Mouse (Mus musculus): ENCODE measurements around the gene Gm14137.

DNA sequence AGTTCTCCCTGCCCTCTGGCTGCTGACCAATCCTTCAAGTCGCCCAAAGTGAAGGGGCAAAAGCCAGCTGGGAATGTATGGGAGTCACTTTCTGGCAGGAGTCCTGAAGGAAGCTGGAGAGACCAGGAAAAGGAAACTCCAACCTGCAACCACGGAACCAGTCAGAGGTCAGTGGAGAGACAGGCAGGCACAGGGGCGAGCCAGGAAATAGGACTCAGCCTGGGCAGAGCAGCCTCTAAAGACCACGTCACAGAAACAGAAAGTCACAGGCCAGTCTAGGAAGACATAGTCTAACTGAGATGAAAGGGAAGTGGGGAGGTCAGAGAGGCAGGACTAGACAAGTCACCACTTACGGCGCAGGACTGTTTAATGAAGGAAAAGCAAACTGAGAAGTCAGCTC is 1.3 kb downstream of the Gm14137 start:
- no peak for TF ChIP-seq CTCF (IDR thresholded peaks at IDR 0.05)
- no peak for TF ChIP-seq EP300 (IDR thresholded peaks at IDR 0.05)

Measured in lung, postnatal 0 days (tissue).